Mouse (Mus musculus) CD8-positive naive resting alpha-beta T cell, adult 2 months (primary cell): ENCODE results near the gene Igfbpl1.

ENCODE experiments used
- DNase-seq, 2 experiments: peaks; one replicate each; pipeline ENCODE4 v3.0.0; 2022; ENCODE audit warnings: low read depth in 2 of 2, low spot score in 2 of 2

The Igfbpl1 gene

GRCm38 (mm10) chr4:45822781-45823575 is 3.7 kb downstream of the Igfbpl1 start:
- no peak for DNase-seq

DNA sequence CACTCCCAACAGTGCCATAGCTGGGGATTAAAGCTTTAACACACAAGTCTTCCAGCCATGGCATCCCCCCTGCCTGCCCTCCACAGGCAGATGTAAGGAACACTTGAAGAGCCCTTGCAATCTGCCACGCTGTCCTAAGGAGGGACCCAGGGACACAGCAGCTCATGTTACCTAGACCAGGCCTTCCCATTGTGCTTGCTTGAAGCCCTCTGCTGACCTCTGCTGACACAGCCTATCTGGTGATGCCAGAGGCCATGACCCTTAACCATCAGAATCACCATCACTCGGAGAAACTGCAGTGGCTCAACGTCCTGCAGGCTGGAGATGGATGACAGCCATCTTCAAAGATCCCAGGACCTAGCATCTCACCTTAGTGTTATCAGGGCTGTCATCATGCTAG is 4.7 kb downstream of the Igfbpl1 start:
- no peak for DNase-seq

DNA sequence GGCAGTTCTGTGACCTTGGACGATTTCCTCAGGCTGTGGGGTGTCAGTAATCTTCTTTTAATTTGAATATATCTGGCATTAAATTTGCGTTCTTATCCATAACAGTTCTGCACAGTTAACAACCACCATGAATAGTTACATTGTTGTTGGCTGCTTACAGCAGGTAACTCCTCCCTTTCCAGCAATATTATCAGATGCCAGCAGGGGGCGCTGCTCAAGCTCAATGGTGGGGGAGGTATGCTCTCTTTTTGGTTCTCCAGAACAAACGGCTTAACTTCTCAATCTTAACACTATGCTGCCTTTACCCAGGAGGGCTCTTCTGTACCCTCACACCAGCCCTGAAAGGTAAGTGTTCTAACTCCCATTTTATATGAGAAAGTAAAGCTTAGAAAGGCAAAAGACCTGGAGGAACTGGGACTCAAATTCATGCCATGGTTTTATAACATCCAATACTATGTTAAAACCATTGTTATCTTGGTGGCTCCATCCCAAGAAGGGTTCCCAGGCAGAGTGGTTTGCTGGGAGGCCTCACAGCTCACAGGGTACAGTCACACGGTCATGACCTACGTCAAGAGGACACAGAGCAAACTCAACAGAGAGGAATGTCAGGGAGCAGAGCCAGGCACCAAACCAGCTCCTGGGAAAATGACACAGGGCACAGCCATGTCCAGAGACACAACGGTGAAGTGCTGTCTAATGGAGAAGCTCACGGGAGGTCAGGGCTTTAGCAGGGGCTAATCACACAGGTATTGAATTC is 6.5 kb downstream of the Igfbpl1 start:
- DNase-seq = peak; percentile 29 to 32

GRCm38 (mm10) chr4:45819208-45819931 is 7.4 kb downstream of the Igfbpl1 start:
- no peak for DNase-seq

DNA sequence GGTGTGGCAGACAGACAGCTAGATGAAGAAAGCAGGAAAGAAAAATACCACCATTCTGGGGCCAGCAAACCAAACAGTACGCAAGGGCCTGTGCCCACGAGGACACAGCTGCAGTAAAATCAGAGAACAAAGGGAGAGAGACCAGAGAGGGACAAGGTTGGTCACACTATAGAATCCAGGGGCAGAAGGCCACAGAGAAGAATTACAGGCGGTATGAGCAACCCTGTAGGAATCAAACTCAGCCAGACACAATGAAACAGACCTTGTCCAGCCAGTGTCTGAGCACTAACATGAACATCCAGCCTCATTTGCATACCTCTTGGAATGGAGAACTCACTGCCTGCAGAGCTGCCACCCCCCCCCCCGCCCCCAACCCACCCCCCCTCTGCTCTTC is 7.9 kb downstream of the Igfbpl1 start:
- no peak for DNase-seq

- DNase-seq = no peak
These were observed 11.2 kb downstream of the Igfbpl1 start for GRCm38 (mm10) chr4:45815542-45815941.

DNA sequence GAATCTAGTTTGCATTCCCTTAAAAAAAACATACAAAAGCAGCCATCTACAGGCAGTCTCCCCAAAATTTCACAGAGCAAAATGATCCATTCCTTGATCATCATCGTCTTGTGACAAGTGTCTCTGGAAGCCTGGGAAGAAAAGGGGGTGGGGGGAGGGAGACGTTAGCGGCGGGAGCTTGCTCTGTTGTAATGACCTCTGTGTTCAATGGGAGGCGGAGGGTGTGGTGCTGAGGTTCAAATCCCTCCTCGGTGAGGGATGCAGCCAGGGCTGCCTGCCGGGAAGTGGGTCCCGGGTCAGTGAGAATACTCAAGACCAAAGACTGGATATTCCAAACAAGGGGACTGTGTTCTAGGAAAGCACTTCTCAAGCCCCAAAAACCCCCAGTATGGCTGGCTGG is 15.5 kb downstream of the Igfbpl1 start:
- no peak for DNase-seq

- no peak for DNase-seq
These were observed 18.7 kb downstream of the Igfbpl1 start for GRCm38 (mm10) chr4:45808034-45808433.

GRCm38 (mm10) chr4:45802900-45803299 is 23.8 kb downstream of the Igfbpl1 start:
- DNase-seq = no peak

DNA sequence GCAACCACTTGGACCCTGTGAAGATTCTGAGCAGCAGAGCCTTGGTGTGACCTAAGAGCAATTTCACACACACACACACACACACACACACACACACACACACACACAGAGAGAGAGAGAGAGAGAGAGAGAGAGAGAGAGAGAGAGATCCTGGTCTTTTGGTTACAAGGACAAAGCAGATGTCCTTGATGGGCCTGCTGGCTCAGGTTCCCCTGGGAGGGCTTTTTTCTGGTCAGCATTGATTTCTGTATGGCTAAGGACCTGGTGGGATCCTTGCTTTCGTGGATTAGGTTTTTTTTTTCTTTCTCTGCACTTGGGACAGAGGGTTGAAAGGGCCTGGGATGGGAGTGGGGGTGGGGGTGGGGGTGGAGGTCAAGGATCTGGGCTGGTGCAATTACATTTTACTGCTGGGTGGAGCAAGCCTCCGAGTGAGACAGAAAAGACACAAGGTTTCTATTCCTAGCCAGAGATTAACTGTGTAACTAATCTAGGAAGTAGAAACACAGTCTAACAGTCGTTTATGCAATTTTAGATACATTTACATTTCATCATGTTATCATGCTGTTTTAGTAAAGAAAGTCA is 26.7 kb downstream of the Igfbpl1 start:
- DNase-seq = no peak

GRCm38 (mm10) chr4:45798964-45799363 is 27.8 kb downstream of the Igfbpl1 start, which contains the start of gene Aldh1b1:
TSS of gene Aldh1b1 (plus strand) at chr4:45799022.
- DNase-seq = peak; percentile 28 to 30

GRCm38 (mm10) chr4:45796760-45797159 is 30.0 kb downstream of the Igfbpl1 start:
- DNase-seq = no peak

GRCm38 (mm10) chr4:45795191-45795811 is 31.4 kb downstream of the Igfbpl1 start:
- no peak for DNase-seq

DNA sequence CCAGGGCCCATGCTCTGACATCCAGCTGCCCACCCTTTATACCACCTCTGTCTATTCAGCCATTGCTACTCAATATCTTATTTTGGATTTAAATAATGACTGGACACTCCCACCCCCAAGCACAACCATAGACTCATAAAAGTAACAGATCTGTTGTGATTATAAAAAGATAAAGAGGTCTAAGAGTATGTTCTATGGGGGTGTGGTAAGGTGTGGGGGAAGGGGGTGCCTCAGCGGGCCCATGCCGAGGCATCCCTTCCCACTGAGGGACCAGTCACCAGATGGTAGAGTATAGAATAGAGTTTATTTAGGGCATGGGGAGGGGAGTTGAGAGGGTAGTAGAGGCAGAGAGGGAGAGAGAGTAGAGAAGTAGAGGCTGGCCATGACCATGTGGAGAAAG is 36.7 kb downstream of the Igfbpl1 start:
- no peak for DNase-seq

GRCm38 (mm10) chr4:45789263-45789958 is 37.3 kb downstream of the Igfbpl1 start:
- DNase-seq = no peak

DNA sequence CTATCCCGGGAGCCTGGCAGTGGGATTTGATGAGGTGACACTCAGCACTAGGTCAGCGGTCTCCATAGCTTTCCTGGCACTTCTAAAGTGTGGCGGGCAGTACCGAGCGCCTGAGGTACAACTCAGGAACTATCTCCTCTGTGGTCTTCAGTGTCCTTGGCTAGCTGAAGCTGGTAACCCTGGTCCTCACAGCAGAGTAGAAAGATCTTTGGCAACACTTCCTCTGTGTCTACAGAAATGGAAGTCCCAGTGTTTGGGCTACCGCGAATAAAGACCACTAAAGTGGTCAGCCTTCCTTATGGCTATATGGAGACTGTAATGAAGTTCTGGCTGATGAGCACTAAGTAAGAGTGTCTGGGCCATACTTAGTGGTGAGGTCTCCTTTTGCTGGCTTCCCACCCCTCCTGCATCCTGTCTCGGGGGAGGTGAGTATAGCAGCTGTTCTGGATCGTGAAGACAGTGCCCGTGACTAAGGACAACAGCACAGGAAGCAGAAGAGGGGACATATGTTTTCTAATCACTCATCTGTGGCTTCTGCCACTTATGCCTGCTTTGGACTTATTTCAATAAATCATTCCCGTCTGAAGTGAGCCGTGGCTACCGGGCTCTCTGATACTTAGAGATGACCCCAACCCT is 38.2 kb downstream of the Igfbpl1 start:
- no peak for DNase-seq

- DNase-seq = no peak
These were observed 40.0 kb downstream of the Igfbpl1 start for GRCm38 (mm10) chr4:45786674-45787073.

- DNase-seq = no peak
These were observed 40.8 kb downstream of the Igfbpl1 start for GRCm38 (mm10) chr4:45785959-45786358.

- DNase-seq = no peak
These were observed 43.1 kb downstream of the Igfbpl1 start for GRCm38 (mm10) chr4:45783671-45784070.

DNA sequence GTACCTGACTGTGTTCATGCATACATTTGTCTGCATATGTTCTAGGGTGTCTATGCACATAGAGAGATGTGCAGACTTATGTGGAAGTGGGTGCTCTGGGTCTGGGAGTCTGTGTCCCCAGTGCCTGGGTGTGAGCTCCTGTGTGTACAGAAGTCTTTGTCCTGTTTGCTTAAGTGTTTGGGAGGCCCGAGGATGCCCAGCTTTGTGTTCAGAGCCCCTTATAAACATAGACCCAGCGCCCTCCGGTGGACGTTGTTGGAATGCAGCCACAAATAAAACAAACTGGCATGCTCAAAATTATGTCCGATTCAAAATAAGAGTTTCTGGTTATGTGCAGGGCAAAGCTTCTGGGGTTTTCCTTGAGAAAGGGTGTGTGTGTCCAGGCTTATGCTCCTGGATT is 55.1 kb downstream of the Igfbpl1 start:
- no peak for DNase-seq
